Mouse (Mus musculus): ENCODE results near the gene Slc22a23. TPM values are rescaled to one million over a fixed set of nuclear protein-coding genes. Genes with fewer than 3 reads are reported as not detected.

The Slc22a23 gene
- polyA plus RNA-seq, 2 experiments from 2014 or later, result 0.32 to 0.46 TPM

- ATAC-seq, result no peak
These were observed 77.9 kb downstream of the Slc22a23 start for GRCm38 (mm10) chr13:34266942-34267660.

GRCm38 (mm10) chr13:34266067-34266466 lies 78.9 kb downstream of the Slc22a23 start:
- ATAC-seq, result no peak

- no peak for ATAC-seq
These were observed 79.4 kb downstream of the Slc22a23 start for GRCm38 (mm10) chr13:34265576-34265975.

- no peak for ATAC-seq
These were observed 79.9 kb downstream of the Slc22a23 start for GRCm38 (mm10) chr13:34265022-34265565.

GRCm38 (mm10) chr13:34264508-34264907 lies 80.5 kb downstream of the Slc22a23 start:
- ATAC-seq, result no peak

- no peak for ATAC-seq
These were observed 86.2 kb downstream of the Slc22a23 start for GRCm38 (mm10) chr13:34258765-34259164.

GRCm38 (mm10) chr13:34257177-34257576 lies 87.8 kb downstream of the Slc22a23 start:
- no peak for ATAC-seq

GRCm38 (mm10) chr13:34256676-34257075 lies 88.3 kb downstream of the Slc22a23 start:
- no peak for ATAC-seq

GRCm38 (mm10) chr13:34255297-34255696 lies 89.7 kb downstream of the Slc22a23 start:
- no peak for ATAC-seq

- no peak for ATAC-seq
These were observed 90.3 kb downstream of the Slc22a23 start for GRCm38 (mm10) chr13:34254691-34255090.

- no peak for ATAC-seq
These were observed 91.2 kb downstream of the Slc22a23 start for GRCm38 (mm10) chr13:34253736-34254135.

GRCm38 (mm10) chr13:34248941-34249920 lies 95.8 kb downstream of the Slc22a23 start:
- ATAC-seq, result no peak

- no peak for ATAC-seq
These were observed 96.9 kb downstream of the Slc22a23 start for GRCm38 (mm10) chr13:34248107-34248506.

GRCm38 (mm10) chr13:34246821-34247220 lies 98.2 kb downstream of the Slc22a23 start:
- ATAC-seq, result no peak

- ATAC-seq, result no peak
These were observed 99.8 kb downstream of the Slc22a23 start for GRCm38 (mm10) chr13:34245216-34245615.

- ATAC-seq, result no peak
These were observed 100.8 kb downstream of the Slc22a23 start for GRCm38 (mm10) chr13:34244186-34244585.

GRCm38 (mm10) chr13:34242211-34242610 lies 102.8 kb downstream of the Slc22a23 start:
- no peak for ATAC-seq

- ATAC-seq, result no peak
These were observed 104.9 kb downstream of the Slc22a23 start for GRCm38 (mm10) chr13:34240087-34240428.

- ATAC-seq, result no peak
These were observed 105.5 kb downstream of the Slc22a23 start for GRCm38 (mm10) chr13:34239371-34240086.

- ATAC-seq, result no peak
These were observed 106.2 kb downstream of the Slc22a23 start for GRCm38 (mm10) chr13:34238646-34239290.

- ATAC-seq, result no peak
These were observed 109.9 kb downstream of the Slc22a23 start for GRCm38 (mm10) chr13:34235056-34235455.

- ATAC-seq, result no peak
These were observed 110.5 kb downstream of the Slc22a23 start for GRCm38 (mm10) chr13:34234439-34234838.
